Mouse (Mus musculus) forebrain, embryonic 10.5 days (tissue): ENCODE results near the gene Gpr162. TPM values are rescaled to one million over a fixed set of nuclear protein-coding genes. Genes with fewer than 3 reads are reported as not detected.
A peak's percentile ranks its signal among the peaks of the same experiment; 100 is the strongest.
"Not testable (repeated sequence)": the region's sequence is repeated elsewhere in the genome, so short reads cannot be mapped to it uniquely, and the experiment has no call there.

Experiments used
- DNase-seq: peaks from one replicate; pipeline ENCODE4 v3.0.0-alpha.2; 2017; ENCODE audit warnings: low spot score; ENCODE audit errors: extremely low spot score
- H3K27ac ChIP-seq: fragments of 300-500 bp; sonication (generic); 2 replicates; pipeline ENCODE4 v1.5.1; 2016; ENCODE audit warnings: mild to moderate bottlenecking
- H3K27me3 ChIP-seq: fragments of 300-500 bp; sonication (generic); 2 replicates; pipeline ENCODE4 v1.6.1; 2016; ENCODE audit warnings: mild to moderate bottlenecking; ENCODE audit not compliant: poor library complexity, severe bottlenecking
- H3K36me3 ChIP-seq: fragments of 300-500 bp; sonication (generic); replicated peaks from 2 replicates; pipeline ENCODE4 v1.6.1; 2016; ENCODE audit warnings: mild to moderate bottlenecking, moderate library complexity
- H3K4me1 ChIP-seq: fragments of 300-500 bp; sonication (generic); 2 replicates; pipeline ENCODE4 v1.6.1; 2016
- H3K4me3 ChIP-seq: fragments of 300-500 bp; sonication (generic); 2 replicates; pipeline ENCODE4 v1.5.1; 2016; ENCODE audit warnings: mild to moderate bottlenecking, moderate library complexity
- H3K9me3 ChIP-seq: fragments of 300-500 bp; sonication (generic); 2 replicates; pipeline ENCODE4 v1.6.1; 2016; ENCODE audit warnings: mild to moderate bottlenecking, moderate library complexity
- WGBS: fragments of 180-500 bp; shearing (Covaris S2); methylation state at CpG from one replicate; pipeline ENCODE4 v1.1.7; 2016; 5-methylcytosine and 5-hydroxymethylcytosine counted together
- polyA plus RNA-seq: library from polyadenylated mRNA; unstranded; fragments of >200 nt; fragmentation: Nextera tagmentation; extraction: Ambion mirVana; gene quantifications from 2 replicates; pipeline ENCODE4 v1.2.1, GENCODE M21; 2016

The Gpr162 gene
- polyA plus RNA-seq, 1 experiment from 2014 or later: 2.5 TPM

GRCm38 (mm10) chr6:124898359-124898758 is 34.6 kb upstream of the Gpr162 start:
- Histone ChIP-seq H3K36me3 (no peaks in the 10 kb centered on the region), H3K27me3 (no peaks in the 10 kb centered on the region), H3K9me3 (no peaks in the 10 kb centered on the region), H3K4me3 (no peak overlapping the region), H3K4me1 (peaks cover 3% of the 10 kb centered on the region), H3K27ac (no peak overlapping the region)
- 85% methylated on average over 3 of the region's 3 CpGs for WGBS
- DNase-seq: no peak

- H3K27me3 ChIP-seq, DNase-seq, H3K4me3 ChIP-seq, H3K9me3 ChIP-seq, H3K36me3 ChIP-seq, H3K27ac ChIP-seq, H3K4me1 ChIP-seq: not testable (repeated sequence)
- 91% methylated on average over 2 of the region's 2 CpGs for WGBS
Observed at GRCm38 (mm10) chr6:124894113-124894512, 30.3 kb upstream of the Gpr162 start.

GRCm38 (mm10) chr6:124890997-124891396 is 27.2 kb upstream of the Gpr162 start:
- no peak for DNase-seq
- 76% methylated on average over 6 of the region's 6 CpGs for WGBS
- Histone ChIP-seq H3K36me3 (no peaks in the 10 kb centered on the region), H3K9me3 (no peaks in the 10 kb centered on the region), H3K27ac (no peak overlapping the region), H3K4me3 (no peak overlapping the region), H3K27me3 (no peaks in the 10 kb centered on the region), H3K4me1 (no peaks in the 10 kb centered on the region)

- H3K27ac ChIP-seq: no peak overlapping the region
- no peaks in the 10 kb centered on the region for H3K36me3 ChIP-seq
- DNase-seq: no peak
- 94% methylated on average over 6 of the region's 6 CpGs for WGBS
- H3K9me3 ChIP-seq: no peaks in the 10 kb centered on the region
- no peaks in the 10 kb centered on the region for H3K4me1 ChIP-seq
- no peaks in the 10 kb centered on the region for H3K27me3 ChIP-seq
- H3K4me3 ChIP-seq: no peak overlapping the region
Observed at GRCm38 (mm10) chr6:124888555-124889125, 24.9 kb upstream of the Gpr162 start.

GRCm38 (mm10) chr6:124887986-124888385 is 24.2 kb upstream of the Gpr162 start, which contains the start of gene Cd4:
Gene Cd4, minus strand, starts transcription at chr6:124888221.
- Histone ChIP-seq H3K36me3 (no peaks in the 10 kb centered on the region), H3K4me1 (no peaks in the 10 kb centered on the region), H3K9me3 (no peaks in the 10 kb centered on the region), H3K27ac (no peak within 1 kb of the TSS), H3K27me3 (no peaks in the 10 kb centered on the region), H3K4me3 (no peak within 1 kb of the TSS)
- 92% methylated on average over 9 of the region's 9 CpGs for WGBS
- DNase-seq: no peak

- 96% methylated on average over 8 of the region's 8 CpGs for WGBS
- no peaks in the 10 kb centered on the region for H3K36me3 ChIP-seq
- H3K9me3 ChIP-seq: no peaks in the 10 kb centered on the region
- H3K27ac ChIP-seq: no peak overlapping the region
- DNase-seq: no peak
- H3K4me1 ChIP-seq: no peaks in the 10 kb centered on the region
- H3K4me3 ChIP-seq: no peak overlapping the region
- H3K27me3 ChIP-seq: no peaks in the 10 kb centered on the region
Observed at GRCm38 (mm10) chr6:124885956-124886381, 22.2 kb upstream of the Gpr162 start.

- no peak overlapping the region for H3K27ac ChIP-seq
- no peak for DNase-seq
- H3K4me3 ChIP-seq: no peak overlapping the region
- H3K27me3 ChIP-seq: no peaks in the 10 kb centered on the region
- no peaks in the 10 kb centered on the region for H3K36me3 ChIP-seq
- no peaks in the 10 kb centered on the region for H3K4me1 ChIP-seq
- 86% methylated on average over 10 of the region's 10 CpGs for WGBS
- no peaks in the 10 kb centered on the region for H3K9me3 ChIP-seq
Observed at GRCm38 (mm10) chr6:124884714-124885500, 21.1 kb upstream of the Gpr162 start.

- Histone ChIP-seq H3K9me3 (no peaks in the 10 kb centered on the region), H3K27me3 (no peaks in the 10 kb centered on the region), H3K4me1 (no peaks in the 10 kb centered on the region), H3K36me3 (no peaks in the 10 kb centered on the region), H3K27ac (no peak overlapping the region), H3K4me3 (no peak overlapping the region)
- no peak for DNase-seq
- 74% methylated on average over 10 of the region's 10 CpGs for WGBS
Observed at GRCm38 (mm10) chr6:124883351-124883750, 19.6 kb upstream of the Gpr162 start.

- no peaks in the 10 kb centered on the region for H3K9me3 ChIP-seq
- no peak overlapping the region for H3K27ac ChIP-seq
Observed at GRCm38 (mm10) chr6:124881821-124882220, 18.0 kb upstream of the Gpr162 start.

GRCm38 (mm10) chr6:124879390-124879789 is 15.6 kb upstream of the Gpr162 start:
- H3K27ac ChIP-seq: no peak overlapping the region
- H3K4me3 ChIP-seq: no peak overlapping the region
- no peak for DNase-seq
- H3K36me3 ChIP-seq: no peaks in the 10 kb centered on the region
- WGBS: 63% methylated on average over 6 of the region's 6 CpGs
- H3K4me1 ChIP-seq: 0 out of 2 replicates have a peak, but pooled peaks cover 1% of the 10 kb centered on the region
- no peaks in the 10 kb centered on the region for H3K9me3 ChIP-seq
- H3K27me3 ChIP-seq: no peaks in the 10 kb centered on the region

More at GRCm38 (mm10) chr6:124881821-124882220, 18.0 kb upstream of the Gpr162 start:
- 97% methylated on average over 9 of the region's 9 CpGs for WGBS
- H3K36me3 ChIP-seq: no peaks in the 10 kb centered on the region
- no peaks in the 10 kb centered on the region for H3K4me1 ChIP-seq
- no peaks in the 10 kb centered on the region for H3K27me3 ChIP-seq
- H3K4me3 ChIP-seq: no peak overlapping the region
- no peak for DNase-seq

- H3K9me3 ChIP-seq: no peaks in the 10 kb centered on the region
- 0 out of 2 replicates have a peak, but pooled peaks cover 2% of the 10 kb centered on the region for H3K4me1 ChIP-seq
- no peak overlapping the region for H3K4me3 ChIP-seq
- H3K27me3 ChIP-seq: no peaks in the 10 kb centered on the region
- H3K27ac ChIP-seq: no peak overlapping the region
- no peak for DNase-seq
- 55% methylated on average over 2 of the region's 3 CpGs for whole genome bisulfite sequencing
- no peaks in the 10 kb centered on the region for H3K36me3 ChIP-seq
Observed at GRCm38 (mm10) chr6:124874348-124874747, 10.6 kb upstream of the Gpr162 start.

GRCm38 (mm10) chr6:124866560-124866959 is 2.8 kb upstream of the Gpr162 start:
- DNase-seq: no peak
- Histone ChIP-seq H3K9me3 (no peaks in the 10 kb centered on the region), H3K27me3 (peaks cover 49% of the 10 kb centered on the region), H3K36me3 (no peaks in the 10 kb centered on the region), H3K27ac (peak overlapping the region; percentile 40; the same call in 1 of the 2 replicates), H3K4me3 (no peak overlapping the region), H3K4me1 (peaks cover 51% of the 10 kb centered on the region)
- WGBS: 62% methylated on average over 6 of the region's 7 CpGs

- H3K4me3 ChIP-seq: no peak overlapping the region
Observed at GRCm38 (mm10) chr6:124865766-124866362, 2.1 kb upstream of the Gpr162 start.

More at GRCm38 (mm10) chr6:124865766-124866362, 2.1 kb upstream of the Gpr162 start:
- H3K27me3 ChIP-seq: peaks cover 56% of the 10 kb centered on the region
- no peak for DNase-seq
- no peaks in the 10 kb centered on the region for H3K9me3 ChIP-seq
- peaks cover 5% of the 10 kb centered on the region for H3K36me3 ChIP-seq
- H3K27ac ChIP-seq: peak overlapping the region; percentile 40; the same call in 1 of the 2 replicates
- 68% methylated on average over 18 of the region's 18 CpGs for WGBS
- peaks cover 58% of the 10 kb centered on the region for H3K4me1 ChIP-seq
